Mouse (Mus musculus) hindbrain, postnatal 0 days (tissue): ENCODE results near the gene Morc2a. TPM values are rescaled to one million over a fixed set of nuclear protein-coding genes. Genes with fewer than 3 reads are reported as not detected.

Experiments
- ATAC-seq: fragments of 200-750 bp; cut with Nextera tagmentation; 2 replicates; pipeline ENCODE4 v1.8.0; 2017; ENCODE audit warnings: mild to moderate bottlenecking, moderate TSS enrichment, moderate library complexity
- DNase-seq: peaks from one replicate; pipeline ENCODE4 v3.0.0-alpha.2; 2015; ENCODE audit warnings: low spot score
- H3K27ac ChIP-seq: fragments of 300-500 bp; sonication (generic); 2 replicates; pipeline ENCODE4 v1.5.1; 2014; ENCODE audit warnings: mild to moderate bottlenecking
- H3K27me3 ChIP-seq: fragments of 300-500 bp; sonication (generic); 2 replicates; pipeline ENCODE4 v1.6.1; 2014; ENCODE audit warnings: low read length, mixed read lengths; ENCODE audit not compliant: insufficient read depth
- H3K36me3 ChIP-seq: fragments of 300-500 bp; sonication (generic); 2 replicates; pipeline ENCODE4 v1.6.1; 2014; ENCODE audit warnings: low read length, mixed read lengths; ENCODE audit not compliant: insufficient read depth
- H3K4me1 ChIP-seq: fragments of 300-500 bp; sonication (generic); 2 replicates; pipeline ENCODE4 v1.6.1; 2014; ENCODE audit warnings: antibody characterized with exemption, low read length, mixed read lengths; ENCODE audit not compliant: insufficient read depth
- H3K4me2 ChIP-seq: fragments of 300-500 bp; sonication (generic); 2 replicates; pipeline ENCODE4 v1.6.1; 2014; ENCODE audit warnings: low read depth, mild to moderate bottlenecking, low read length, moderate library complexity, mixed read lengths
- H3K4me3 ChIP-seq: fragments of 300-500 bp; sonication (generic); 2 replicates; pipeline ENCODE4 v1.5.1; 2014; ENCODE audit warnings: low read length
- H3K9ac ChIP-seq: fragments of 300-500 bp; sonication (generic); replicated peaks from 2 replicates; pipeline ENCODE4 v1.6.1; 2014; ENCODE audit warnings: mild to moderate bottlenecking, low read length, moderate library complexity, mixed read lengths
- H3K9me3 ChIP-seq: fragments of 300-500 bp; sonication (generic); 2 replicates; pipeline ENCODE4 v1.6.1; 2016; ENCODE audit warnings: low read length, mixed read lengths
- CTCF ChIP-seq: IDR thresholded peaks from 2 replicates; pipeline ENCODE4 v1.5.1; 2016; ENCODE audit warnings: antibody characterized with exemption, control low read depth, low read depth
- WGBS: fragments of 180-500 bp; shearing (Covaris S2); extraction: QIAGEN DNeasy Blood & Tissue Kit; methylation state at CpG from one replicate; pipeline ENCODE4 v1.1.7; 2014; 5-methylcytosine and 5-hydroxymethylcytosine counted together
- polyA plus RNA-seq: library from polyadenylated mRNA; unstranded; fragments of >200 nt; fragmentation: Nextera tagmentation; extraction: Ambion mirVana; gene quantifications from 2 replicates; pipeline ENCODE4 v1.2.1, GENCODE M21; 2015
- total RNA-seq: library from RNA; depleted of rRNA; stranded (reverse); fragments of >200 nt; gene quantifications from 2 replicates; pipeline ENCODE4 v1.2.3, GENCODE M21; 2014; rRNA removed

Gene Morc2a
- total and polyA plus RNA-seq, 2 experiments from 2014 or later, result 17.7 to 34.9 TPM

GRCm38 (mm10) chr11:3727438-3728105 is 78.6 kb downstream of the Morc2a start:
- no peak overlapping the region for H3K4me2 ChIP-seq
- ATAC-seq (no peak), DNase-seq (no peak)
- no peaks in the 10 kb centered on the region for H3K36me3 ChIP-seq
- 70% methylated on average over 9 of the region's 9 CpGs for WGBS
- no peaks in the 10 kb centered on the region for H3K9me3 ChIP-seq
- H3K4me1 ChIP-seq, result 0 out of 2 replicates have a peak, but pooled peaks cover 3% of the 10 kb centered on the region
- no peak for TF ChIP-seq CTCF
- no peak overlapping the region for H3K9ac ChIP-seq
- no peaks in the 10 kb centered on the region for H3K27me3 ChIP-seq
- H3K4me3 ChIP-seq, result no peak overlapping the region
- no peak overlapping the region for H3K27ac ChIP-seq

- Histone ChIP-seq H3K9ac (no peak overlapping the region), H3K27ac (no peak overlapping the region), H3K27me3 (no peaks in the 10 kb centered on the region), H3K4me1 (peaks cover 4% of the 10 kb centered on the region; the same call in 1 of the 2 replicates), H3K9me3 (no peaks in the 10 kb centered on the region), H3K36me3 (no peaks in the 10 kb centered on the region), H3K4me3 (no peak overlapping the region), H3K4me2 (no peak overlapping the region)
- TF ChIP-seq CTCF, result no peak
- 82% methylated on average over 4 of the region's 4 CpGs for WGBS
- ATAC-seq, result no peak
- DNase-seq, result no peak
Observed at GRCm38 (mm10) chr11:3731469-3731868, 82.5 kb downstream of the Morc2a start.

DNA sequence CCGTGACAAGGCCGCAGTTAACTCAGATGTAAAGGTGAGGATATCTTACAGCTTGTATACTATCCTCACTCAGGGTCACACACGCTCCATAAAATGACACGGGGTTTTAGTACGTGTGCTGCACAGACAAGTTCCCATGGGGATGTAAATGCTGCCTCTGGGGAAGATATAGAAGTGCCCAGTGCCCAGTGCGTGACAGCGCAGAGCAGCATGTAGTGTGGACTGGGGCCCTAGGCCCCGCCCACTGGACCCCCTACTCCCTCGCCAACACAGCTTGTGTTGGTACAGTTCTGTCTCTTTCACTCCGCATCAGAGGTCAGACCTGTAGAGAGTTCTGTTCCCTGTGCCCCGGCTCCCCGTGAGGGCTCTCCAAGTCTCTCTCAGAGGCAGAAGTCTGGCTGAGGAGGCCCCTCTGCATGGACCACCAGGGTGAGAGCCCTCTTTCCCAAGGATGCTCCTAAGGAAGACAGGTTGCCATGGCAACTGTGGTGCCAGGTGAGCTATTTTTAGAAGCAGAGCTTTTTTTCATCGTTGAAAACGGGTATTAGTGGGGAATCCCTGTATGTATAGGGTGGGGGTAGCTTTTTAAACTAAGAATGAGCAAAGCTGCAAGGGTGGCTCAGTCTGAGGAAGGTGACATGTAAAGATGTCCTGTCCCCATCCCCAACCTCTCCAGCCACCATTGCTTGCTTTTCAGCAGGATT is 85.1 kb downstream of the Morc2a start:
- no peaks in the 10 kb centered on the region for H3K36me3 ChIP-seq
- H3K9me3 ChIP-seq, result no peaks in the 10 kb centered on the region
- no peak overlapping the region for H3K9ac ChIP-seq
- peak overlapping the region; percentile 79 for H3K27ac ChIP-seq
- TF ChIP-seq CTCF, result no peak
- H3K4me2 ChIP-seq, result peak overlapping the region; percentile 23; the same call in 1 of the 2 replicates
- DNase-seq (peak; percentile 83), ATAC-seq (peak; percentile 62)
- peaks cover 4% of the 10 kb centered on the region; the same call in 1 of the 2 replicates for H3K4me1 ChIP-seq
- WGBS, result 50% methylated on average over 14 of the region's 14 CpGs
- no peaks in the 10 kb centered on the region for H3K27me3 ChIP-seq
- no peak overlapping the region for H3K4me3 ChIP-seq

DNA sequence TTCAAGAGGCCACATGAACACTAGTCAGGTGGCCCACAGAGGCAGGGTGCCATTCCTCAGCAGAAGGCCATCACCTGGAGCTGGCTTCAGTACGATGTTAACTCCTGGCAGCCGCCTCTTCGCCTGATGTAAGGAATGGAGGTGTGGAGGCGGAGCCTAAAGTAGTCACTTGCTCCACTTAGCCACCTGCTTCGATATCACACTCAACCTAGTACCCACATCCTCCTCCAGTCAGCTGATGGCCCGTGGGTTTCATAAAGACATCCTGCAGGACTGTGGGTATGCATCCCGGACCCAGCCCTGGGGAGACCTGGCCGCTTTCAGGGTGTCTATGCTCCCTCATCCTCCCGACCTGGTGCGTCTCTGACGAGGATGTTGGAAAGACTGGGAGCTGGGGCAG is 86.7 kb downstream of the Morc2a start:
- H3K27ac ChIP-seq, result no peak overlapping the region
- no peak overlapping the region for H3K4me3 ChIP-seq
- H3K27me3 ChIP-seq, result no peaks in the 10 kb centered on the region
- no peak for ATAC-seq
- H3K4me2 ChIP-seq, result no peak overlapping the region
- H3K9ac ChIP-seq, result no peak overlapping the region
- no peak for TF ChIP-seq CTCF
- peaks cover 4% of the 10 kb centered on the region; the same call in 1 of the 2 replicates for H3K4me1 ChIP-seq
- DNase-seq, result no peak
- no peaks in the 10 kb centered on the region for H3K9me3 ChIP-seq
- WGBS, result 82% methylated on average over 11 of the region's 11 CpGs
- H3K36me3 ChIP-seq, result no peaks in the 10 kb centered on the region

- Histone ChIP-seq H3K27ac (no peak overlapping the region), H3K27me3 (no peaks in the 10 kb centered on the region), H3K4me3 (no peak overlapping the region), H3K4me1 (peaks cover 4% of the 10 kb centered on the region; the same call in 1 of the 2 replicates), H3K4me2 (no peak overlapping the region), H3K9ac (no peak overlapping the region), H3K36me3 (no peaks in the 10 kb centered on the region), H3K9me3 (no peaks in the 10 kb centered on the region)
- DNase-seq (no peak), ATAC-seq (no peak)
- WGBS, result 92% methylated on average over 2 of the region's 2 CpGs
- TF ChIP-seq CTCF, result no peak
Observed at GRCm38 (mm10) chr11:3738778-3739177, 89.8 kb downstream of the Morc2a start.

Other genes with a start within 250 kb of the Morc2a start
- 206 and 235 TPM in 2 replicates for gene Limk2, start 240.0 kb upstream of the Morc2a start, total RNA-seq
- gene Limk2, start 240.0 kb upstream of the Morc2a start, polyA plus RNA-seq, result 110 and 113 TPM in 2 replicates
- 36.1 and 40.2 TPM in 2 replicates for gene Rnf185, start 196.8 kb upstream of the Morc2a start, total RNA-seq
- gene Rnf185, start 196.8 kb upstream of the Morc2a start, polyA plus RNA-seq, result 31.4 and 36.6 TPM in 2 replicates
- 30.4 and 34.8 TPM in 2 replicates for gene Pla2g3, start 160.9 kb upstream of the Morc2a start, total RNA-seq
- 18.5 and 21.2 TPM in 2 replicates for gene Pla2g3, start 160.9 kb upstream of the Morc2a start, polyA plus RNA-seq
- gene Inpp5j, start 144.4 kb upstream of the Morc2a start, total RNA-seq, result 9.4 and 11.7 TPM in 2 replicates
- 14.6 and 15.3 TPM in 2 replicates for gene Inpp5j, start 144.4 kb upstream of the Morc2a start, polyA plus RNA-seq
- gene Selenom, start 134.5 kb upstream of the Morc2a start, total RNA-seq, result 321 and 384 TPM in 2 replicates
- gene Selenom, start 134.5 kb upstream of the Morc2a start, polyA plus RNA-seq, result 359 and 389 TPM in 2 replicates
- gene Smtn, start 108.6 kb upstream of the Morc2a start, total RNA-seq, result 7.7 and 10.0 TPM in 2 replicates
- gene Smtn, start 108.6 kb upstream of the Morc2a start, polyA plus RNA-seq, result 10.7 and 12.8 TPM in 2 replicates
- gene Osbp2, start 214.7 kb downstream of the Morc2a start, total RNA-seq, result 78.3 and 87.5 TPM in 2 replicates
- 33.8 and 39.7 TPM in 2 replicates for gene Osbp2, start 214.7 kb downstream of the Morc2a start, polyA plus RNA-seq
- gene 4921536K21Rik, start 245.9 kb downstream of the Morc2a start, total RNA-seq, result 0.21 and 0.90 TPM in 2 replicates
- 0.41 and 0.42 TPM in 2 replicates for gene 4921536K21Rik, start 245.9 kb downstream of the Morc2a start, polyA plus RNA-seq
- 14.4 and 16.9 TPM in 2 replicates for gene Dusp18, start 246.0 kb downstream of the Morc2a start, total RNA-seq
- 15.4 and 16.3 TPM in 2 replicates for gene Dusp18, start 246.0 kb downstream of the Morc2a start, polyA plus RNA-seq